Mouse (Mus musculus): ENCODE results near the gene Fbxl17. TPM values are rescaled to one million over a fixed set of nuclear protein-coding genes. Genes with fewer than 3 reads are reported as not detected.

The Fbxl17 gene
- polyA plus RNA-seq, 1 experiment, result 5.9 TPM

GRCm38 (mm10) chr17:63303862-63304261 lies 196.0 kb downstream of the Fbxl17 start:
- Histone ChIP-seq H3K4me3 (ENCODE audit: low read depth, low read length) (no peak overlapping the region), H3K4me1 (ENCODE audit: control insufficient read depth, insufficient read depth, insufficient read length, low read length) (no peaks in the 10 kb centered on the region), H3K36me3 (ENCODE audit: control insufficient read depth, insufficient read depth, low read length) (no peaks in the 10 kb centered on the region), H3K27me3 (ENCODE audit: control insufficient read depth, insufficient read depth, low read length) (no peaks in the 10 kb centered on the region), H3K27ac (ENCODE audit: insufficient read depth, low read depth, low read length) (no peak overlapping the region)
- TF ChIP-seq POLR2A (IDR thresholded peaks at IDR 0.05; ENCODE audit: low read depth, low read length), result no peak
- no peak for TF ChIP-seq CTCF (IDR thresholded peaks at IDR 0.05; ENCODE audit: extremely low read depth, insufficient read length, insufficient replicate concordance, low read depth, low read length)
- WGBS, result 86% methylated on average over 4 of the region's 4 CpGs

DNA sequence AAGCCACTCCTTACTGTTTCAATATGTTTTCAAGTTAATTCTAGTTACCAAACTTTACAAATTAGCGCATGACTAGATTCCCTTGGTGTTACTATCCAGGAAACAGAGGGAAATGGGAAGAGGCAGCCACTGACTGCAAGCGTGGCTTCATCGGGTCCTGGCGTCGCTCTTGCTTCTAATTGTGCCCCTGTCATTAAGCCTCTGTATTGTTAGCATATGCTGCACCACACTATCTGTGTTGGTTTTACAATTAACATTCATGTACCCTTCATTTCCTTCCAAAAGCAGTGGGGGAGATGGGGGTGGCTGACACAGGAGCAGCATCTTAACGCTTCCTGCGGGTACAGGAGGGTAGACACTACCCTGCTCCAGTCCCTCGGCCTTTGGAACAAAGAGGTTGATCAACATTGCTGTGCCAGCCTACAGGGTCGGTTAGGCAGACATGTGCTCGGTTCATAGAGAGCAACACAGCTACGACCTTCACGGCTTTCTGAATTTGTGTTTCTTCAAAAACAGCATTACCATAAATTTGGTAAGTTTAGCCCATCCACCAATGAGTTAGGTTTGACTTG lies 197.9 kb downstream of the Fbxl17 start:
- no peaks in the 10 kb centered on the region for H3K36me3 ChIP-seq (ENCODE audit: control insufficient read depth, insufficient read depth, low read length)
- no peaks in the 10 kb centered on the region for H3K4me1 ChIP-seq (ENCODE audit: control insufficient read depth, insufficient read depth, insufficient read length, low read length)
- no peak overlapping the region for H3K27ac ChIP-seq (ENCODE audit: insufficient read depth, low read depth, low read length)
- TF ChIP-seq CTCF (IDR thresholded peaks at IDR 0.05; ENCODE audit: extremely low read depth, insufficient read length, insufficient replicate concordance, low read depth, low read length), result no peak
- TF ChIP-seq POLR2A (IDR thresholded peaks at IDR 0.05; ENCODE audit: low read depth, low read length), result no peak
- no peaks in the 10 kb centered on the region for H3K27me3 ChIP-seq (ENCODE audit: control insufficient read depth, insufficient read depth, low read length)
- 90% methylated on average over 12 of the region's 12 CpGs for WGBS
- no peak overlapping the region for H3K4me3 ChIP-seq (ENCODE audit: low read depth, low read length)

- H3K4me3 ChIP-seq (ENCODE audit: low read depth, low read length), result no peak overlapping the region
- no peaks in the 10 kb centered on the region for H3K36me3 ChIP-seq (ENCODE audit: control insufficient read depth, insufficient read depth, low read length)
- H3K27ac ChIP-seq (ENCODE audit: insufficient read depth, low read depth, low read length), result no peak overlapping the region
- WGBS, result 60% methylated on average over 2 of the region's 2 CpGs
- no peaks in the 10 kb centered on the region for H3K4me1 ChIP-seq (ENCODE audit: control insufficient read depth, insufficient read depth, insufficient read length, low read length)
- TF ChIP-seq POLR2A (IDR thresholded peaks at IDR 0.05; ENCODE audit: low read depth, low read length) (no peak), CTCF (IDR thresholded peaks at IDR 0.05; ENCODE audit: extremely low read depth, insufficient read length, insufficient replicate concordance, low read depth, low read length) (no peak)
- H3K27me3 ChIP-seq (ENCODE audit: control insufficient read depth, insufficient read depth, low read length), result no peaks in the 10 kb centered on the region
Observed at GRCm38 (mm10) chr17:63295471-63295870, 204.3 kb downstream of the Fbxl17 start.

DNA sequence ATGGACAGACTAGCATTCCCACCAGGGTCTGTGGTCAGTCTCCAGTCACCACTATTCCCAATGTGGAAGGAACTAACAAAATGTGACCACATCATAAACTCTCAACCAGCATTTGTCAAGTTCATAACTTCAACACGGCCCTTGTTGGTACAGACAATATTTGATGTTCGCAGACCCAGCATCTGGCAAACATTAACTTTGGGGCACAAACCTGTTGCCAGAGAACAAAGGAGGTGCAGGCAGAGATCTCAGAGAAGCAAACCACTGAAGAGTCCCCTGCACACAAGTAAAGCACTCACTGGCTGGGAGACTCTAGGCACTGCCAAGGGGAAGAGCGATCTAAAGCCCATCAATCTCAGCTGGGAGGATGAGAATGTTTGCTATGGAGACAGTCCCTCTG lies 204.9 kb downstream of the Fbxl17 start:
- Histone ChIP-seq H3K27me3 (ENCODE audit: control insufficient read depth, insufficient read depth, low read length) (no peaks in the 10 kb centered on the region), H3K36me3 (ENCODE audit: control insufficient read depth, insufficient read depth, low read length) (no peaks in the 10 kb centered on the region), H3K4me1 (ENCODE audit: control insufficient read depth, insufficient read depth, insufficient read length, low read length) (no peaks in the 10 kb centered on the region), H3K27ac (ENCODE audit: insufficient read depth, low read depth, low read length) (no peak overlapping the region), H3K4me3 (ENCODE audit: low read depth, low read length) (no peak overlapping the region)
- TF ChIP-seq CTCF (IDR thresholded peaks at IDR 0.05; ENCODE audit: extremely low read depth, insufficient read length, insufficient replicate concordance, low read depth, low read length) (no peak), POLR2A (IDR thresholded peaks at IDR 0.05; ENCODE audit: low read depth, low read length) (no peak)
- 58% methylated on average over 3 of the region's 3 CpGs for WGBS

GRCm38 (mm10) chr17:63293979-63294378 lies 205.8 kb downstream of the Fbxl17 start:
- Histone ChIP-seq H3K36me3 (ENCODE audit: control insufficient read depth, insufficient read depth, low read length) (no peaks in the 10 kb centered on the region), H3K27me3 (ENCODE audit: control insufficient read depth, insufficient read depth, low read length) (no peaks in the 10 kb centered on the region), H3K4me3 (ENCODE audit: low read depth, low read length) (no peak overlapping the region), H3K4me1 (ENCODE audit: control insufficient read depth, insufficient read depth, insufficient read length, low read length) (no peaks in the 10 kb centered on the region), H3K27ac (ENCODE audit: insufficient read depth, low read depth, low read length) (no peak overlapping the region)
- TF ChIP-seq POLR2A (IDR thresholded peaks at IDR 0.05; ENCODE audit: low read depth, low read length) (no peak), CTCF (IDR thresholded peaks at IDR 0.05; ENCODE audit: extremely low read depth, insufficient read length, insufficient replicate concordance, low read depth, low read length) (no peak)
- 93% methylated on average over 3 of the region's 3 CpGs for WGBS

DNA sequence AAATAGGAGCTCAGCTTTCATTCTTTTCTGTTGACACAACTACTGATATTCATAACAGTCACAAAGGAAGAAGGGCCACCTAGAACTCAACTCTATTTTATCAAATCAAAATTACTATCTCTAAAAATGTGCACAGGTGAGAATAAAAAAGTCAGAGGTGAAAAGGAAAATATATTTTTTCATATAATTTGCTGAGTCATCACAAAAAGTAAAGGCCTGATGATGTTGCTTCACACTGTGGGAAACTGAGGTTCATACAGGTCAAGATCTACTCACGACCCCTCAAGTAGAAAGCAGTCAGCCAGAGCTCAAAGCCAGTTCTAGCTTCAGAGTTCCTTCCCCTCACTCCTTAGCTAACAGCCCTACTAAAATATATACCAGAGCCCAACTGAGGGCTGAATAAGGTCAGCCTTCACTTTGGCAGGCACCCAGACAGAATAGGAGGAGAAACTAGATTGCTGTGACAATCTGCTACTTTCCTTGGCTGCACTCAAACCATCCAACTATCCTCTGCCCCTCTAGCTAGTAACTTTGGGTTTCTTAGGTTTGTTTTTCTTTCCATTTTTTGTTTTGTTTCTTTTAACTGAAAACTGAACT lies 210.4 kb downstream of the Fbxl17 start:
- Histone ChIP-seq H3K27me3 (ENCODE audit: control insufficient read depth, insufficient read depth, low read length) (no peaks in the 10 kb centered on the region), H3K4me1 (ENCODE audit: control insufficient read depth, insufficient read depth, insufficient read length, low read length) (no peaks in the 10 kb centered on the region), H3K27ac (ENCODE audit: insufficient read depth, low read depth, low read length) (no peak overlapping the region), H3K4me3 (ENCODE audit: low read depth, low read length) (no peak overlapping the region), H3K36me3 (ENCODE audit: control insufficient read depth, insufficient read depth, low read length) (no peaks in the 10 kb centered on the region)
- 67% methylated on average over 1 of the region's 1 CpGs for WGBS
- TF ChIP-seq CTCF (IDR thresholded peaks at IDR 0.05; ENCODE audit: extremely low read depth, insufficient read length, insufficient replicate concordance, low read depth, low read length), result no peak
- no peak for TF ChIP-seq POLR2A (IDR thresholded peaks at IDR 0.05; ENCODE audit: low read depth, low read length)

DNA sequence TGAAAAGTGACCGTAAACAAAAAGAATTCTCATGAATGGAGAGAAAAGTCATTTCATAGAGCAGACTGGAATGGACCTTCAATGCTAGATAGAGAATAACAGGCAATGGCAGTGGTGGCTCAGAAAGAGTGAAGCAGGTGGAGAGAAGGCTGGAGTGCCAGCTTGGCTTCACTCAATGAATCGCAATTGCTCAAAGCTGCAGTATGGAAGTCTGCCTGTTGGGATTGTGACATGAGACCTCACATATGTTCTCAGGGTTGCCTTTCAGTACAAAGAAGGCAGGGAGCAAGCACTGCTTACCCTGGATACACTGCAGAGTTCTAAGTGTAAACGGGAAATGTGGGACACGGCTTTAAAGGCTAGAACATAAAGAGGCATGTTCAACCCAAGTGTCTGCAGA lies 211.0 kb downstream of the Fbxl17 start:
- no peak overlapping the region for H3K27ac ChIP-seq (ENCODE audit: insufficient read depth, low read depth, low read length)
- H3K36me3 ChIP-seq (ENCODE audit: control insufficient read depth, insufficient read depth, low read length), result no peaks in the 10 kb centered on the region
- TF ChIP-seq CTCF (IDR thresholded peaks at IDR 0.05; ENCODE audit: extremely low read depth, insufficient read length, insufficient replicate concordance, low read depth, low read length) (no peak), POLR2A (IDR thresholded peaks at IDR 0.05; ENCODE audit: low read depth, low read length) (no peak)
- no peaks in the 10 kb centered on the region for H3K4me1 ChIP-seq (ENCODE audit: control insufficient read depth, insufficient read depth, insufficient read length, low read length)
- no peaks in the 10 kb centered on the region for H3K27me3 ChIP-seq (ENCODE audit: control insufficient read depth, insufficient read depth, low read length)
- WGBS, result 93% methylated on average over 4 of the region's 4 CpGs
- H3K4me3 ChIP-seq (ENCODE audit: low read depth, low read length), result no peak overlapping the region

Measured in small intestine, adult 2 months (tissue).